Mouse (Mus musculus): ENCODE data around the gene Tekt1.

Gene Tekt1

GRCm38 (mm10) chr11:72342549-72343237, 19.5 kb downstream of the Tekt1 start:
- peak; percentile 65 for DNase-seq (ENCODE audit: low read depth, low spot score)

GRCm38 (mm10) chr11:72339716-72340115, 22.5 kb downstream of the Tekt1 start:
- DNase-seq (ENCODE audit: low read depth, low spot score): no peak

- no peak for DNase-seq (ENCODE audit: low read depth, low spot score)
Observed at GRCm38 (mm10) chr11:72338437-72338871, 23.8 kb downstream of the Tekt1 start.

DNA sequence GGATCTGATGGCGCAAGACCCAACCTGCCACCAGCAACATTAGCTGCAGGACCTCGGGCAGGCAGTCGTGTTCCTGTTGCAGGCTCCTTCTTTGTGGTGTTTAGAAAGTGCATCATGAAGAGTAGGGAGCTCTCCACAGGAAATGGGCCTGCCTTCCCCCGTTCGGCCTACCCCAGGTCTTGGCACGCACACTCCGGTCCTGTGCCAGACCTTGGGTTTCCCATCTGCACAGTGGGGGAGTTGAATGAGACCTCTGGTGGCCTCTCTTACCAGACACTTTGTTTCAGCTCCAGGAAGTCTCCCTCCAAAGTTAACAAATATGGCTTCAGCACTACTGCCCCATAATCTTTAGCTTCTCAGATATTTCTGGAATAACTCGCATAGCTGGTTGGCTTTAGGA, 25.5 kb downstream of the Tekt1 start:
- DNase-seq (ENCODE audit: low read depth, low spot score): no peak

DNA sequence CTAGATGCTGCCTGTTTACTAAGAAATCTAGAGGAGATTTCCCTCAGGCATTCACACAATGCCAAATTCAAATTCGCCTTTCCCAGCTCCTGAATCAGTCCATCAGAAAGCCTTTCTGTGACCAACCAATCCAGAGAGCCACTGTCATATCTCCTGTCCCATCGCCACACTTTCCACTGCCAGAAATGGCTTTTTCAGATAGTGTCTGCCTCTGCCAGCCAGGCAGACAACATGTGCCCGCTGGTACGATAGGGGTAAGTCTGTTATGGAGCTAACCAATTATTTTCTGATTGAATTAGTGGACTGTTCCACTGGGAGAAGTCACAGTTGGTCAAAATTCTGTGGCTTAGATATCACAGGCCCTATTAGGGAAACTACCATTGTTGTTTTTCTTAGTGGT, 27.6 kb downstream of the Tekt1 start:
- no peak for DNase-seq (ENCODE audit: low read depth, low spot score)

- no peak for DNase-seq (ENCODE audit: low read depth, low spot score)
Observed at GRCm38 (mm10) chr11:72332951-72333667, 29.1 kb downstream of the Tekt1 start.

DNA sequence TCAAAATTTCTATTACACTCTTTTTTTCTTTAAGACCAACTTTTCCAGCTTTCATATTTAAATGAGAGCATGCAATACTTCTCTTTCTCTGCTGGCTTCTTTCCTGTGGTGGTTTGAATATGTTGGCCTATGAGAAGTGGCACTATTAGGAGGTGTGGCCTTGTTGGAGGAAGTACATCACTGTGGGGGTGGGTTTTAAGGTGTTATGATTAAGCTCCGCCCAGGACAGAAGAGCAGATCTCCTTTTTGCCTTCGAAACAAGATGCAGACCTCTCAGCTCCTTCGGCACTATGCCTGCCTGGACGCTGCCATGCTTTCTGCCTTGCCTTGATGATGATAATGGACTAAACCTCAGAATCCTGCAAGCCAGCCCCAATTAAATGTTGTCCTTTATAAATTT, 36.5 kb downstream of the Tekt1 start:
- DNase-seq (ENCODE audit: low read depth, low spot score): peak; percentile 63

- peak; percentile 44 for DNase-seq (ENCODE audit: low read depth, low spot score)
Observed at GRCm38 (mm10) chr11:72324431-72324830, 37.8 kb downstream of the Tekt1 start.

DNA sequence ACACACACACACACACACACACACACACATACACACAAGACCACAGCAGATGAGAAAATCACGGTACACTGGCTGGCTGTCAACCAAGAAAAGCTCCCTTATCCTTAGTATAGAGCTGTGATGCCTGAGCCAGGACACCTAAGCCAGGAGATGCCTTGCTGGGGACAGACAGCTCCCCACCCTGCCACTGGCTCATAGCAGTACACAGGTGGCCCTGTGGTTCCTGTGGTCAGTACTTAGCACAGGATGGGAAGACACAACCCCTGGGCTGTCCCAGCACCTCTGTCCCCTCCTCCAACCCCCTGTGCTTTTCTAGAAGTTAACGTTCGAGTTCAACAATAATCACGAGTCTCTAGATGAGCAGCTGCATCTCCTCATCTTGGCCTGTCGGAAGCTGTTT, 44.2 kb downstream of the Tekt1 start:
- DNase-seq (ENCODE audit: low read depth, low spot score): no peak

- DNase-seq (ENCODE audit: low read depth, low spot score): no peak
Observed at GRCm38 (mm10) chr11:72314151-72314895, 47.9 kb downstream of the Tekt1 start, which contains the start of gene Fbxo39. Fbxo39 (plus strand) TSS chr11:72314444.

DNA sequence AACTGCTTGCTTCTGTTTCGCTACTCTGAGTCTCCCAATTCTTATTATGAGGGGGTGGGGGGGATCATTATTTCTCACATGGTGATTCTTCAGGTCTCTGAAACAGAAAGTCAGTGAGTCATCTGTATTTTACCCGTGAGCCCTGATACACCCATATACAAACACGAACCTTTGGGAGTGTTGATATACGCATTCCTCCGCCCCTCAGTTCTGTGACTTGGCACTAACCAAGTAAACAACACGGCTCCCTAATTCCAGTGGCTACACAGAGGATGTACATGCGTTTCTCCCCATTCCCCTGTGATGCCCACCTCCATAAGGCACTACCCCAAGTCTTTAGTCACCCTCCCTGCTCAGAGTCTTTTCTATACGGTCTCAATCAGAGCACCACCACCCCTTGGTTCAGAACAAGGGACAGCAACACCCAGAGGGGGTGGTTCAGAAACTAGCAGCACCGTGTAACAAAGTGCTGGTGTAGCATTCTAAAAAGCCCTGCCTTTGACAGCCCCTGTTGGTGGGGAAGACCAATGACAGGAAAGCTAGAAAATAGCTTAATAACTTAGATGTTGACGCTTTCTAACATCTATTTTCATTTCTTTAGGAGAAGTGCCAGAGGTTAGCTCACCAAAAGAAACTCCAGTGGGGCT, 50.8 kb downstream of the Tekt1 start:
- no peak for DNase-seq (ENCODE audit: low read depth, low spot score)

DNA sequence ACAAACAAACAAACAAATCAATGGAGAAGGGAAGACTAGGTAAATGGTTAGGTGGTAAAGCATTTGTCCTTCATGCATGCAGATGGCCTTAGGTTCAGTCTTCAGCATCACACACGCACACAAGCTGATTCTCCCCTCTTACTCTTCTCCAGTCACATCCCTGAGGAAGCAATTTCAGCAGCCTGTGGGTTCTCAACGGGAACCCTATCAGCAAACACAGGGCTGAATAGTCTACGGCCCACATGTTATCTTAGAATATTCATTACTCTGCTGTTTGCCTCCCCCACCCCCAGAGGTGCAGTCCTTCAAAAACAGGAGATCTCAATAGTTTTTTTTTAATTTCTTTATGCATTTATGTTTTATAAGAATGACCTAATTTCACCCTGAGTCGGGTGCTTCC, 51.8 kb downstream of the Tekt1 start:
- no peak for DNase-seq (ENCODE audit: low read depth, low spot score)

DNA sequence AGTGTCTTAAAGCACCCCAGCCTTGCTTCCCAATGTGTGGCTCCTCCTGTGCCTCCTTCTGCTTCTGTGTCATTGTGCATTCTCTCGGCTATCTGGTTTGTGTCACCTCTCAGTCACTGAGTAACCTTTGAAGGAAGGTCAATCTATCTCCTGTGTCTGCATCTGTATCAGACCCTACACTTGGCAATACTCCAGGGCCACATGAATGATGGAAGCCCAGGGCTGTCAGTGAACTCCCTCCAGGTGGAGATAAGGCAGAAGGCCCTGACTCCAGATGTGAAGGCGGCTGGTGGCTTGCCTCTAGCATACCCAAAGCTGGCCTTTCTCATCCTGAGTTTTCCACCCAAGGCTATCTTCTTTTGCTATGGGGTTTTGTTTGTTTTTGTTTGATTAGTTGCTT, 53.3 kb downstream of the Tekt1 start:
- no peak for DNase-seq (ENCODE audit: low read depth, low spot score)

- DNase-seq (ENCODE audit: low read depth, low spot score): no peak
Observed at GRCm38 (mm10) chr11:72307461-72307860, 54.8 kb downstream of the Tekt1 start.

DNA sequence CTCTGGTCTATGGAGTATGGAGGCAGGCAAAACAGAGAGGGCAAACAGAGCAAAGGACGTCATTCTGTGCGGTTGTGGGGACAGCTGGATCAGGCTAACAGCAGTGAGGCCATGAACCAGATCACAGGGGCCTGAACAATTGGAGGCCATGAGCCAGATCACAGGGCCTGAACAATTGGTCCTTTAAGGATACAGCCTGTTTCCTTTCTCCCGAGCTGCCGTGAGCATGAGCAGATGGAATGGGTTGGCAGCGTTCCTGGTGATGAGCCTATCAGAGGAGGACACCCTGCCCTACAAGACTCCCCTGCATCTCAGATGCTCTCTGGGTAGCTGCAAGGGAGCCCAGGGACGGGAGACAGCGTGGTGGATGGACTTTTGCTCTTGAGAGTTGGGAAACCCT, 60.0 kb downstream of the Tekt1 start:
- DNase-seq (ENCODE audit: low read depth, low spot score): no peak

- DNase-seq (ENCODE audit: low read depth, low spot score): peak; percentile 39
Observed at GRCm38 (mm10) chr11:72301334-72301733, 60.9 kb downstream of the Tekt1 start, which contains the start of gene Xaf1. Xaf1 (plus strand) TSS chr11:72301629.
